Mouse (Mus musculus) MEL (cell line): ENCODE results near the gene Atp1a1. TPM values are rescaled to one million over a fixed set of nuclear protein-coding genes. Genes with fewer than 3 reads are reported as not detected.

Experiments
- DNase-seq: peaks from one replicate; pipeline ENCODE4 v3.0.0; 2011; ENCODE audit warnings: low read depth, low spot score
- H3K27ac ChIP-seq: 2 replicates; pipeline ENCODE4 v1.5.1; 2012; ENCODE audit warnings: low read depth, mild to moderate bottlenecking, control low read depth, low read length, moderate library complexity; ENCODE audit not compliant: control insufficient read depth
- H3K27me3 ChIP-seq, 2 experiments: fragments of 150-350 bp in 1 of 2; sonication (generic) in 1 of 2; 2 replicates each; pipeline ENCODE4 v1.6.1; 2012; ENCODE audit warnings: low read length in 2 of 2, mild to moderate bottlenecking in 2 of 2, improper control_type of control experiment in 1 of 2, moderate library complexity in 1 of 2; ENCODE audit not compliant: insufficient read depth in 2 of 2, control insufficient read depth in 1 of 2
- H3K36me3 ChIP-seq, 2 experiments: 2 replicates each; pipeline ENCODE4 v1.6.1; 2012 to 2014; ENCODE audit warnings: low read length in 2 of 2, improper control_type of control experiment in 1 of 2, inconsistent platforms in 1 of 2, mild to moderate bottlenecking in 1 of 2; ENCODE audit not compliant: insufficient read depth in 2 of 2, control insufficient read depth in 1 of 2
- H3K4me1 ChIP-seq, 2 experiments: fragments of 150-350 bp in 1 of 2; sonication (generic) in 1 of 2; 2 replicates each; pipeline ENCODE4 v1.6.1; 2012; ENCODE audit warnings: low read length in 2 of 2, improper control_type of control experiment in 1 of 2, mild to moderate bottlenecking in 1 of 2; ENCODE audit not compliant: insufficient read depth in 2 of 2, control insufficient read depth in 1 of 2
- H3K4me3 ChIP-seq, 2 experiments: fragments of 150-350 bp in 1 of 2; sonication (generic) in 1 of 2; 2 replicates each; pipeline ENCODE4 v1.5.1; 2012; ENCODE audit warnings: low read depth in 2 of 2, low read length in 2 of 2, mild to moderate bottlenecking in 2 of 2, moderate library complexity in 2 of 2, control low read depth in 1 of 2, improper control_type of control experiment in 1 of 2; ENCODE audit not compliant: control insufficient read depth in 1 of 2, insufficient read depth in 1 of 2
- H3K79me2 ChIP-seq: 2 replicates; pipeline ENCODE4 v1.6.1; 2012; ENCODE audit warnings: mild to moderate bottlenecking, low read length, moderate library complexity; ENCODE audit not compliant: control insufficient read depth, poor library complexity, insufficient read depth
- H3K9ac ChIP-seq: 2 replicates; pipeline ENCODE4 v1.6.1; 2012; ENCODE audit warnings: low read depth, mild to moderate bottlenecking, control low read depth, low read length, moderate library complexity; ENCODE audit not compliant: control insufficient read depth, poor library complexity, severe bottlenecking
- H3K9me3 ChIP-seq: fragments of 150-350 bp; sonication (generic); replicated peaks from 2 replicates; pipeline ENCODE4 v1.6.1; 2012; ENCODE audit warnings: mild to moderate bottlenecking, low read length, improper control_type of control experiment, moderate library complexity; ENCODE audit not compliant: insufficient read depth
- BHLHE40 ChIP-seq: IDR thresholded peaks from 2 replicates; pipeline ENCODE4 v1.6.1; 2012; ENCODE audit warnings: low read depth, mild to moderate bottlenecking, inconsistent platforms, low read length, improper control_type of control experiment, borderline replicate concordance
- CHD1 ChIP-seq: IDR thresholded peaks from 2 replicates; pipeline ENCODE4 v1.6.1; 2012; ENCODE audit warnings: low read depth, mild to moderate bottlenecking, inconsistent platforms, low read length, improper control_type of control experiment
- E2F4 ChIP-seq: IDR thresholded peaks from 2 replicates; pipeline ENCODE4 v1.6.1; 2011; ENCODE audit warnings: low read depth, low read length, improper control_type of control experiment, borderline replicate concordance
- ELF1 ChIP-seq: IDR thresholded peaks from 2 replicates; pipeline ENCODE4 v1.6.1; 2014; ENCODE audit warnings: low read depth, mild to moderate bottlenecking, inconsistent platforms, low read length, improper control_type of control experiment, moderate library complexity
- EP300 ChIP-seq, 2 experiments: IDR thresholded peaks; 2 replicates each; pipeline ENCODE4 v1.6.1; 2011; ENCODE audit warnings: improper control_type of control experiment in 2 of 2, low read length in 2 of 2, low read depth in 1 of 2, mild to moderate bottlenecking in 1 of 2
- ETS1 ChIP-seq: IDR thresholded peaks from 2 replicates; pipeline ENCODE4 v1.6.1; 2012; ENCODE audit warnings: low read depth, mild to moderate bottlenecking, inconsistent platforms, low read length, improper control_type of control experiment, moderate library complexity
- KAT2A ChIP-seq: conservative IDR thresholded peaks from 2 replicates; pipeline ENCODE4 v1.6.1; 2012; ENCODE audit warnings: low read depth, low read length, improper control_type of control experiment, inconsistent platforms
- MAFK ChIP-seq: IDR thresholded peaks from 2 replicates; pipeline ENCODE4 v1.6.1; 2011; ENCODE audit warnings: low read depth, mild to moderate bottlenecking, low read length, improper control_type of control experiment, borderline replicate concordance
- MAX ChIP-seq: IDR thresholded peaks from 2 replicates; pipeline ENCODE4 v1.6.1; 2011; ENCODE audit warnings: low read length, improper control_type of control experiment
- MEF2A ChIP-seq: IDR thresholded peaks from 2 replicates; pipeline ENCODE4 v1.6.1; 2014; ENCODE audit warnings: low read depth, mild to moderate bottlenecking, inconsistent platforms, low read length, improper control_type of control experiment; ENCODE audit not compliant: poor library complexity, insufficient replicate concordance, severe bottlenecking; ENCODE audit errors: extremely low read depth
- MXI1 ChIP-seq: IDR thresholded peaks from 2 replicates; pipeline ENCODE4 v1.6.1; 2011; ENCODE audit warnings: mild to moderate bottlenecking, low read depth, low read length, improper control_type of control experiment
- MYB ChIP-seq: IDR thresholded peaks from 2 replicates; pipeline ENCODE4 v1.6.1; 2011; ENCODE audit warnings: mild to moderate bottlenecking, low read depth, low read length, improper control_type of control experiment
- MYC ChIP-seq: IDR thresholded peaks from 2 replicates; pipeline ENCODE4 v1.6.1; 2011; ENCODE audit warnings: low read depth, mild to moderate bottlenecking, low read length, improper control_type of control experiment, moderate library complexity
- NELFE ChIP-seq: IDR thresholded peaks from 2 replicates; pipeline ENCODE4 v1.6.1; 2011; ENCODE audit warnings: low read depth, low read length, improper control_type of control experiment
- NRF1 ChIP-seq: IDR thresholded peaks from 2 replicates; pipeline ENCODE4 v1.6.1; 2014; ENCODE audit warnings: low read depth, mild to moderate bottlenecking, inconsistent platforms, low read length, improper control_type of control experiment, moderate library complexity; ENCODE audit not compliant: poor library complexity, insufficient read depth, severe bottlenecking
- POLR2A ChIP-seq, 2 experiments: IDR thresholded peaks; 2 replicates each; pipeline ENCODE4 v1.6.1; 2011 to 2012; ENCODE audit warnings: low read length in 2 of 2, mild to moderate bottlenecking in 2 of 2, control low read depth in 1 of 2, improper control_type of control experiment in 1 of 2, low read depth in 1 of 2, moderate library complexity in 1 of 2; ENCODE audit not compliant: control insufficient read depth in 1 of 2, insufficient read depth in 1 of 2, poor library complexity in 1 of 2
- POLR2AphosphoS2 ChIP-seq: IDR thresholded peaks from 2 replicates; pipeline ENCODE4 v1.6.1; 2011; ENCODE audit warnings: low read length, improper control_type of control experiment
- RAD21 ChIP-seq: IDR thresholded peaks from 2 replicates; pipeline ENCODE4 v1.6.1; 2011; ENCODE audit warnings: mild to moderate bottlenecking, low read depth, low read length, improper control_type of control experiment
- SIN3A ChIP-seq: IDR thresholded peaks from 2 replicates; pipeline ENCODE4 v1.6.1; 2012; ENCODE audit warnings: low read length, improper control_type of control experiment, inconsistent platforms
- SMC3 ChIP-seq: IDR thresholded peaks from 2 replicates; pipeline ENCODE4 v1.6.1; 2011; ENCODE audit warnings: low read depth, low read length, improper control_type of control experiment
- TBP ChIP-seq: IDR thresholded peaks from 2 replicates; pipeline ENCODE4 v1.8.0; 2011; ENCODE audit warnings: low read depth, low read length, improper control_type of control experiment
- UBTF ChIP-seq: IDR thresholded peaks from 2 replicates; pipeline ENCODE4 v1.6.1; 2012; ENCODE audit warnings: low read depth, mild to moderate bottlenecking, inconsistent platforms, low read length, improper control_type of control experiment, moderate library complexity, borderline replicate concordance; ENCODE audit not compliant: insufficient read depth
- USF2 ChIP-seq, 2 experiments: IDR thresholded peaks; 2 replicates each; pipeline ENCODE4 v1.6.1; 2011 to 2012; ENCODE audit warnings: improper control_type of control experiment in 2 of 2, low read length in 2 of 2, borderline replicate concordance in 1 of 2, inconsistent platforms in 1 of 2, low read depth in 1 of 2, mild to moderate bottlenecking in 1 of 2; ENCODE audit not compliant: insufficient read depth in 1 of 2
- ZKSCAN1 ChIP-seq: IDR thresholded peaks from 2 replicates; pipeline ENCODE4 v1.6.1; 2012; ENCODE audit warnings: low read depth, mild to moderate bottlenecking, inconsistent platforms, low read length, improper control_type of control experiment, moderate library complexity
- ZMIZ1 ChIP-seq: IDR thresholded peaks from 2 replicates; pipeline ENCODE4 v1.6.1; 2012; ENCODE audit warnings: low read depth, mild to moderate bottlenecking, inconsistent platforms, low read length, improper control_type of control experiment, moderate library complexity
- polyA plus RNA-seq, 2 experiments: library from polyadenylated mRNA; stranded (reverse) in 1 of 2; unstranded in 1 of 2; fragments of >175 nt in 1 of 2; fragments of >200 nt in 1 of 2; gene quantifications; 2 replicates each; pipeline versions ENCODE4 v1.2.1 to v1.2.4; 2012; ENCODE audit warnings: low replicate concordance in 2 of 2, low read depth in 1 of 2; ENCODE audit not compliant: insufficient read length in 2 of 2, insufficient read depth in 1 of 2, missing spikeins in 1 of 2
- total RNA-seq: library from RNA; depleted of rRNA; stranded (reverse); fragments of 300-350 nt; gene quantifications from 2 replicates; pipeline ENCODE4 v1.2.3, GENCODE M21; 2012

The Atp1a1 gene
- total and polyA plus RNA-seq, 3 experiments = 136 to 174 TPM; not detected in 1

DNA sequence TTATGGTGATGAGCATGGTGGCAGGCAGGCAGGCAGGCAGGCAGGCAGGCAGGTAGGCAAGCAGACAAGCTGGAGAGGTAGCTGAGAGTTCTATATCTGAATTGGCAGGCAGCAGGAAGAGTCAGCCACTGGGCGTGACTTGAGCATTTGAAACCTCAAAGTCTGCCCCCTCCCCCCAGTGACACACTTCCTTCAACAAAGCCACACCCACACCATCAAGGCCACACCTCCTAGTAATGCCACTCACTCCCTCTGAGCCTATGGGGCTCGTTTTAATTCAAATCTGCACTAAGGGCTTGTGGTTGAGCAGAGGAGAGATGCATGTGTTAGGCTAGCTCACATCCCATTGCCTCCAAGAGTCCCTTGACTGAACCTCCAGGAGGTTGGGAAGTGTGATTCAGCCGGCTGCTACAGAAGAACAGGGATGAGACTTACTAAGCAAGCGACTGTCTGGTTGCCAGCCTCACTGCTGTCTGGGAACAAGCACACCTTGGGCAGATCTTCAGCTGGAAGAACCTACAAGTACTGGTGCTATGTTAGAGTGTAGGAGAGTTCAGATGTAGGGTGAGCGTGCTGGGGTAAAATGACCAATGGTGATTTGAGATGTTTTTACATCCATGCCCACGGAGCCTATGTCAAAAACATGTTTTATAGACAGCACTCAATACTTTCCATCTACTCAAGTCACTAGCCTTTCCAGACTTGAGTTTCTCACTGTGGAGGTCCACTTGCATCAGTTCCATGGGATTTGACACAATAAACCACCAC lies 33.6 kb downstream of the Atp1a1 start:
- H3K4me3 ChIP-seq = no peak overlapping the region
- no peak overlapping the region for H3K27ac ChIP-seq
- no peaks in the 10 kb centered on the region for H3K9me3 ChIP-seq
- no peaks in the 10 kb centered on the region for H3K36me3 ChIP-seq
- TF ChIP-seq E2F4 = no peak
- TF ChIP-seq POLR2AphosphoS2 = no peak
- TF ChIP-seq MAX = no peak
- TF ChIP-seq ZMIZ1 = no peak
- no peak for TF ChIP-seq SMC3
- TF ChIP-seq MYB = no peak
- TF ChIP-seq MEF2A = no peak
- TF ChIP-seq RAD21 = no peak
- no peak for TF ChIP-seq SIN3A
- no peak for TF ChIP-seq CHD1
- no peak for TF ChIP-seq USF2 (IDR thresholded peaks at IDR 0.05; ENCODE audit: borderline replicate concordance in 1 of 2, insufficient read depth in 1 of 2, low read depth in 1 of 2, low read length in 2 of 2)
- DNase-seq = peak; percentile 61
- no peaks in the 10 kb centered on the region for H3K27me3 ChIP-seq
- H3K4me1 ChIP-seq = no peaks in the 10 kb centered on the region; a peak in 1 of 4 replicates
- H3K9ac ChIP-seq = no peak overlapping the region
- no peaks in the 10 kb centered on the region for H3K79me2 ChIP-seq

DNA sequence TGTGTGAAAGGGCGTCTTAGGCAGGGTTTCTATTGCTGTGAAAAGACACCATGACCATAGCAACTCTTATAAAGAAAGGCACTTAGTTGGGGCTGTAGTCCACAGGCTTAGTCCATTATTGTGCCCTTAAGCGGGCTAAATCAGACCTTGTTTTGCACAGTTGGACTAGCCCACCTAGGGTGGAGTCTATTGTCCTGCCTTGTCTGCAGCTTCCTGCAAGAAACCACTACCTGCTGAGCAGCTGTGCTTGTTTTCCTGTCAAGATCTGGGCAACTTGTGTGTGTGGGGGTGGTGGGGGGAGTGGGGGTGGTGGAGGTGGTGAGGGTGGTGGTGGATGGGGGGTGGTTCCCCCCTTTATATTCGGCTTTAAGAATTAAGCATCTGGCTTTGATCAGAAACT lies 34.2 kb downstream of the Atp1a1 start:
- no peak overlapping the region for H3K27ac ChIP-seq
- no peak for TF ChIP-seq MYC
- no peak for TF ChIP-seq MXI1
- TF ChIP-seq POLR2A (IDR thresholded peaks at IDR 0.05; ENCODE audit: control insufficient read depth in 1 of 2, insufficient read depth in 1 of 2, low read depth in 1 of 2, low read length in 2 of 2, poor library complexity in 1 of 2) = no peak
- no peak for TF ChIP-seq KAT2A
- no peaks in the 10 kb centered on the region for H3K36me3 ChIP-seq
- H3K4me1 ChIP-seq = no peaks in the 10 kb centered on the region; a peak in 1 of 4 replicates
- H3K27me3 ChIP-seq = no peaks in the 10 kb centered on the region
- DNase-seq = no peak
- H3K79me2 ChIP-seq = no peaks in the 10 kb centered on the region
- H3K4me3 ChIP-seq = no peak overlapping the region
- H3K9ac ChIP-seq = no peak overlapping the region
- H3K9me3 ChIP-seq = no peaks in the 10 kb centered on the region

DNA sequence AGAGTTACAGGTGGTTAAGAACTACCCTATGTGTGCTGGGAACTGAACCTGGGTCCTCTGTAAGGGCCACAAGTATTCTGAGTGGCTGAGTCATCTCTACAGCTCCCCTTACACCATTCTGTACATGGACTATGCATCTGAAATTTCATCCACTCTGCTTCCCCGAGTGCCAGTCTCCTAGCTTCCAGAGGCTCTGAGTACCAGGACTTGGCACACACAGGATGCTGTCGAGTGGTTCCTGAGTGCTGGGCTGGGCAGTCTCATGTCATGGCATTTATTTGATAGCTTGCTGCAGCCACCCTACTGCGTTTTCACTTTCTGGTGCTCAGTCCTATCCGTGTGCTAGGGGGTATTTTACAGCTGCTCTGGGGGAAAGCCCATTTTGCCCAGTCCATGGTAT lies 35.9 kb downstream of the Atp1a1 start:
- Histone ChIP-seq H3K27me3 (no peaks in the 10 kb centered on the region), H3K27ac (no peak overlapping the region), H3K79me2 (no peaks in the 10 kb centered on the region), H3K4me3 (no peak overlapping the region), H3K9me3 (no peaks in the 10 kb centered on the region), H3K36me3 (no peaks in the 10 kb centered on the region), H3K4me1 (no peaks in the 10 kb centered on the region; a peak in 1 of 4 replicates), H3K9ac (no peak overlapping the region)
- no peak for DNase-seq
- TF ChIP-seq NRF1 = no peak
- TF ChIP-seq MEF2A = no peak
- no peak for TF ChIP-seq ELF1
- no peak for TF ChIP-seq SIN3A
- no peak for TF ChIP-seq MYC
- no peak for TF ChIP-seq UBTF
- no peak for TF ChIP-seq ETS1
- TF ChIP-seq KAT2A = no peak
- TF ChIP-seq MXI1 = no peak
- TF ChIP-seq MAFK = no peak
- TF ChIP-seq BHLHE40 = no peak
- no peak for TF ChIP-seq MYB
- no peak for TF ChIP-seq TBP
- TF ChIP-seq ZKSCAN1 = no peak
- TF ChIP-seq NELFE = no peak
- no peak for TF ChIP-seq EP300 (IDR thresholded peaks at IDR 0.05; ENCODE audit: low read depth in 1 of 2, low read length in 2 of 2)
